Comparison of ENCODE assay signal across 23 mouse cellular contexts in the genomic region with DNA sequence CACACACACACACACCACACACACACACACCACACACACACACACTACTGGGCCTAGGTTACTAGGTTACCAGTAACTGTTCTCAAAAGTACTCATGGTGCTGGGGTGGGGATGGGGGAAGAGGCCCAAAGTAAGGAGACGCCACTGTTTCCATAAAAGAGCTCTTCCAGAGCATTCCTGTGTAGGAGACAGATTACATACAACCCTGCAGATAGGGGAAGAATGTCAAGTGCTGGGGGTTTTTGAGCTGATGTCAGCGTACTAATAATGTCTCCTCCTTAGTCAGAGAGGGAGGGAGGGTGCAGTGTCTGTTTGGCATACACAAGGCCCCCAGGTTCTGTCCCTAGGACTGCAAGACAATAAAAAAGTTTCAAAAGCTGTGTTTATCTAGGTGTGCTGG.
DNase-seq lines count a peak whose midpoint lies in the region; ATAC-seq and TF ChIP-seq lines count a peak whose summit lies in the region.
"Had no signal": no experiment of that assay in that cellular context is flagged by ENCODE, and none has a peak within 500 bp of the region (broad histone marks: within the 10 kb centered on the region; RNA-seq: fewer than 3 reads in every experiment).

No protein-coding gene starts in this region.

- H3K4me2 ChIP-seq in lung, postnatal 0 days (replicated peaks; ENCODE audit: low read depth, low read length): no peak overlapping the region
- no peak overlapping the region for H3K4me2 ChIP-seq in heart, embryonic 15.5 days
- H3K4me2 ChIP-seq: embryonic facial prominence, embryonic 13.5 days; hindbrain, embryonic 13.5 days; liver, embryonic 15.5 days; midbrain, embryonic 13.5 days; neural tube, embryonic 12.5 days had no signal

- no peak overlapping the region for H3K4me3 ChIP-seq in lung, postnatal 0 days (ENCODE audit: low read depth, low read length)
- H3K4me3 ChIP-seq in heart, embryonic 15.5 days: no peak overlapping the region
- H3K4me3 ChIP-seq: embryonic facial prominence, embryonic 13.5 days; hindbrain, embryonic 13.5 days; liver, embryonic 15.5 days; midbrain, embryonic 13.5 days; neural tube, embryonic 12.5 days had no signal

- H3K27ac ChIP-seq in lung, postnatal 0 days (ENCODE audit: low read length): no peak overlapping the region
- peak overlapping the region; percentile 93 for H3K27ac ChIP-seq in heart, embryonic 15.5 days
- H3K27ac ChIP-seq: embryonic facial prominence, embryonic 13.5 days; hindbrain, embryonic 13.5 days; liver, embryonic 15.5 days; midbrain, embryonic 13.5 days; neural tube, embryonic 12.5 days had no signal

- no peaks in the 10 kb centered on the region for H3K9me3 ChIP-seq in lung, postnatal 0 days (ENCODE audit: low read length)
- H3K9me3 ChIP-seq in heart, embryonic 15.5 days (replicated peaks): no peaks in the 10 kb centered on the region
- H3K9me3 ChIP-seq: embryonic facial prominence, embryonic 13.5 days; hindbrain, embryonic 13.5 days; liver, embryonic 15.5 days; midbrain, embryonic 13.5 days; neural tube, embryonic 12.5 days had no signal

- H3K4me1 ChIP-seq in lung, postnatal 0 days (ENCODE audit: insufficient read depth, low read depth, low read length): no peaks in the 10 kb centered on the region
- peaks cover 12% of the 10 kb centered on the region for H3K4me1 ChIP-seq in heart, embryonic 15.5 days (replicated peaks)
- H3K4me1 ChIP-seq: embryonic facial prominence, embryonic 13.5 days; hindbrain, embryonic 13.5 days; liver, embryonic 15.5 days; neural tube, embryonic 12.5 days had no signal

- no peak overlapping the region for H3K9ac ChIP-seq in lung, postnatal 0 days (replicated peaks; ENCODE audit: low read depth)
- no peak overlapping the region for H3K9ac ChIP-seq in heart, embryonic 15.5 days
- H3K9ac ChIP-seq: embryonic facial prominence, embryonic 13.5 days; hindbrain, embryonic 13.5 days; liver, embryonic 15.5 days; midbrain, embryonic 13.5 days; neural tube, embryonic 12.5 days had no signal

- no peaks in the 10 kb centered on the region for H3K36me3 ChIP-seq in lung, postnatal 0 days (ENCODE audit: insufficient read depth, low read length)
- no peaks in the 10 kb centered on the region for H3K36me3 ChIP-seq in heart, embryonic 15.5 days
- H3K36me3 ChIP-seq: embryonic facial prominence, embryonic 13.5 days; G1E; hindbrain, embryonic 13.5 days; liver, embryonic 15.5 days; midbrain, embryonic 13.5 days; neural tube, embryonic 12.5 days had no signal

- TF ChIP-seq EP300 in lung, postnatal 0 days (IDR thresholded peaks at IDR 0.05): 0 out of 2 replicates have a peak, but pooled peaks have one; percentile 33

- peak; percentile 78 for ATAC-seq in lung, postnatal 0 days
- ATAC-seq in heart, embryonic 15.5 days (replicated peaks; ENCODE audit: insufficient number of reproducible peaks, insufficient read depth, low FRiP score, low read depth): peak; percentile 91
- ATAC-seq: activated CD4-positive, CD25-positive, alpha-beta regulatory T cell, adult 4 months; CD4-positive, CD25-positive, alpha-beta regulatory T cell, adult 4 months; forebrain, embryonic 14.5 days; inflammation-experienced regulatory T-cells, adult 6 months; midbrain, embryonic 13.5 days had no signal

- H3K27me3 ChIP-seq in lung, postnatal 0 days (replicated peaks; ENCODE audit: insufficient read depth, low read length): no peaks in the 10 kb centered on the region
- no peaks in the 10 kb centered on the region for H3K27me3 ChIP-seq in heart, embryonic 15.5 days
- H3K27me3 ChIP-seq: embryonic facial prominence, embryonic 13.5 days; hindbrain, embryonic 13.5 days; liver, embryonic 15.5 days; midbrain, embryonic 13.5 days; neural tube, embryonic 12.5 days had no signal

- no peak for TF ChIP-seq CTCF in lung, postnatal 0 days (IDR thresholded peaks at IDR 0.05)

- peak; percentile 45 to 71 for DNase-seq in heart, adult 18-20 months
- DNase-seq in heart, postnatal 25 days (ENCODE audit: low spot score): no peak
- DNase-seq in lung, postnatal 0 days (ENCODE audit: low spot score): peak; percentile 18
- no peak for DNase-seq in lung, postnatal 25 days (ENCODE audit: low spot score)
- DNase-seq in gastrocnemius, adult 18-20 months (ENCODE audit: low spot score): no peak
- DNase-seq in urinary bladder, adult 18-20 months (ENCODE audit: low spot score in 2 of 2): no peak
- DNase-seq in cerebellum, postnatal 14 days: no peak
- DNase-seq: adrenal gland, postnatal 10 days; cerebellum, adult 9-11 months; kidney, postnatal 10 days; layer of hippocampus, postnatal 36 days; right cerebral cortex, adult 18-20 months had no signal

- WGBS in lung, postnatal 0 days: 34% methylated on average over 2 of the region's 2 CpGs
- WGBS in heart, embryonic 15.5 days: 23% methylated on average over 2 of the region's 2 CpGs

- intact Hi-C loops in heart, postnatal 25 days (cut with DNase I): no loop called here

Comparison
In these comparisons a context has a peak if more than half of its experiments do, and no peak if none do; other contexts are left out.
1. DNase-seq: peak in heart, adult 18-20 months (2 of 2) and lung, postnatal 0 days (single experiment); none in heart, postnatal 25 days (single experiment), lung, postnatal 25 days (single experiment), gastrocnemius, adult 18-20 months (single experiment), urinary bladder, adult 18-20 months (0 of 2) and cerebellum, postnatal 14 days (0 of 2).